28 mouse cellular contexts compared by ENCODE assay signal in the genomic region with DNA sequence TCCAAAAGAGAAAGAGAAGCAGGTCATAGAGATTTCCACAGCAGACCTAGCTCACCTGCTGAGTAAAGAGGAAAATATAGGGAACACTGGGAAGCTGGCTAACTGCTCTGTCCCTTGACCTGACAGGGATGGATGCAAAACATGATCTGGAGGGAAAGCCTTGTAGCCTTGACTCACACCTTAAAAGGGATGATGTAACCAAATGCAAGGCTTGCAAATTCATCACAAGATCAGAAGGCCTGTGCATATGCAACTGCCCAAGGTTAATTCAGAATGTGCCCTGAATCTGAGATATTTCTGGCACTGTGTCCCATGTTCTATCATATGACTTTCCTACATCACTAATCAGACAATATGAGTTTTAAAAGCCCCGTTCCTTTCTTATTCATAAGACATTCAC. TPM values are rescaled to one million over a fixed set of nuclear protein-coding genes. Genes with fewer than 3 reads are reported as not detected.
DNase-seq lines count a peak whose midpoint lies in the region; ATAC-seq and TF ChIP-seq lines count a peak whose summit lies in the region.
"Had no signal": no experiment of that assay in that cellular context is flagged by ENCODE, and none has a peak within 500 bp of the region (broad histone marks: within the 10 kb centered on the region; RNA-seq: fewer than 3 reads in every experiment).

No protein-coding gene starts in this region.

- TF ChIP-seq CTCF in CH12.LX (conservative IDR thresholded peaks at IDR 0.05 in 1 of 2, IDR thresholded peaks at IDR 0.05 in 1 of 2; ENCODE audit: low read depth in 2 of 2, low read length in 2 of 2), result no peak
- no peak for TF ChIP-seq CTCF in forebrain, postnatal 0 days (IDR thresholded peaks at IDR 0.05; ENCODE audit: low read depth)

- in situ Hi-C loops in CH12.LX (cut with MboI; ENCODE audit: low pct_ligation_motif_present, low pct_unique_long_range_greater_than_20kb, low sequenced_read_pairs), result no loop called here

- no peak overlapping the region for H3K4me3 ChIP-seq in CH12.LX (replicated peaks in 1 of 3; ENCODE audit: low read depth in 2 of 3, low read length in 2 of 3, poor library complexity in 1 of 3)
- H3K4me3 ChIP-seq in myocyte, result no peak overlapping the region
- H3K4me3 ChIP-seq in forebrain, postnatal 0 days (ENCODE audit: low read depth, low read length), result no peak overlapping the region
- H3K4me3 ChIP-seq: embryonic facial prominence, embryonic 13.5 days; embryonic facial prominence, embryonic 15.5 days; erythroblast, embryonic 14.5 days; forebrain, embryonic 10.5 days; forebrain, embryonic 13.5 days; forebrain, embryonic 15.5 days had no signal

- TF ChIP-seq POLR2A in CH12.LX (IDR thresholded peaks at IDR 0.05; ENCODE audit: low read depth, low read length), result no peak
- no peak for TF ChIP-seq POLR2A in myocyte (IDR thresholded peaks at IDR 0.05; ENCODE audit: insufficient read length, low read depth)

- intact Hi-C loops in heart, postnatal 10 days (cut with DNase I), result no loop called here

- peak; percentile 35 for DNase-seq in CH12.LX (ENCODE audit: extremely low read depth)
- DNase-seq in NIH3T3 (ENCODE audit: low read depth), result peak; percentile 34
- DNase-seq in forebrain, postnatal 0 days, result no peak
- no peak for DNase-seq in heart, postnatal 10 days
- DNase-seq in adrenal gland, postnatal 25 days, result no peak
- DNase-seq: adrenal gland, adult 2 months; adrenal gland, postnatal 10 days; adrenal gland, postnatal 36 days; B cell, adult 2 months; cerebellum, adult 11 months; cerebellum, adult 18-20 months; cerebellum, adult 8-10 months; cerebellum, adult 9-11 months; cerebellum, postnatal 14 days; cerebellum, postnatal 36 days; embryo, embryonic 11 days had no signal

- H3K27ac ChIP-seq in CH12.LX (ENCODE audit: insufficient read depth, low read depth), result no peak overlapping the region
- H3K27ac ChIP-seq in forebrain, postnatal 0 days (ENCODE audit: low read depth, low read length), result no peak overlapping the region
- H3K27ac ChIP-seq: embryonic facial prominence, embryonic 13.5 days; embryonic facial prominence, embryonic 15.5 days; forebrain, embryonic 10.5 days; forebrain, embryonic 13.5 days; forebrain, embryonic 15.5 days had no signal

- H3K36me3 ChIP-seq in CH12.LX (replicated peaks in 1 of 2; ENCODE audit: control insufficient read depth in 1 of 2, insufficient read depth in 1 of 2, low read length in 1 of 2) (no peaks in the 10 kb centered on the region), myocyte (ENCODE audit: control insufficient read depth, insufficient read depth) (no peaks in the 10 kb centered on the region)
- no peaks in the 10 kb centered on the region for H3K36me3 ChIP-seq in forebrain, postnatal 0 days (ENCODE audit: insufficient read depth)
- H3K36me3 ChIP-seq: embryonic facial prominence, embryonic 13.5 days; embryonic facial prominence, embryonic 15.5 days; forebrain, embryonic 10.5 days; forebrain, embryonic 15.5 days had no signal

- no peaks in the 10 kb centered on the region for H3K79me2 ChIP-seq in CH12.LX (replicated peaks; ENCODE audit: control insufficient read depth, extremely low read depth, insufficient read depth, poor library complexity, severe bottlenecking)
- H3K79me2 ChIP-seq in myocyte (ENCODE audit: control insufficient read depth, insufficient read depth), result no peaks in the 10 kb centered on the region

- 67% methylated on average over 1 of the region's 1 CpGs for WGBS in forebrain, postnatal 0 days

- H3K27me3 ChIP-seq in CH12.LX (replicated peaks) (no peaks in the 10 kb centered on the region), myocyte (ENCODE audit: control insufficient read depth, insufficient read depth, insufficient read length) (no peaks in the 10 kb centered on the region)
- H3K27me3 ChIP-seq in forebrain, postnatal 0 days (ENCODE audit: insufficient read depth, low read length), result no peaks in the 10 kb centered on the region
- H3K27me3 ChIP-seq: embryonic facial prominence, embryonic 13.5 days; embryonic facial prominence, embryonic 15.5 days; forebrain, embryonic 13.5 days; forebrain, embryonic 15.5 days had no signal

- no peak overlapping the region for H3K9ac ChIP-seq in CH12.LX (ENCODE audit: insufficient read depth, low read depth)
- no peak overlapping the region for H3K9ac ChIP-seq in forebrain, postnatal 0 days
- H3K9ac ChIP-seq: embryonic facial prominence, embryonic 13.5 days; embryonic facial prominence, embryonic 15.5 days; forebrain, embryonic 13.5 days; forebrain, embryonic 15.5 days had no signal

- no peak overlapping the region for H3K4me2 ChIP-seq in CH12.LX (ENCODE audit: insufficient read depth, low read depth, poor library complexity, severe bottlenecking)
- peak overlapping the region; percentile 13 for H3K4me2 ChIP-seq in myocyte (ENCODE audit: low read depth)
- no peak overlapping the region for H3K4me2 ChIP-seq in forebrain, postnatal 0 days (ENCODE audit: low read depth)
- H3K4me2 ChIP-seq: embryonic facial prominence, embryonic 13.5 days; embryonic facial prominence, embryonic 15.5 days; forebrain, embryonic 13.5 days; forebrain, embryonic 15.5 days had no signal

- ATAC-seq in forebrain, postnatal 0 days, result no peak
- ATAC-seq: CD4-positive, CD25-positive, alpha-beta regulatory T cell, adult 4 months; forebrain, embryonic 13.5 days; forebrain, embryonic 15.5 days had no signal

- H3K9me3 ChIP-seq in CH12.LX (replicated peaks; ENCODE audit: low read length), result no peaks in the 10 kb centered on the region
- no peaks in the 10 kb centered on the region for H3K9me3 ChIP-seq in forebrain, postnatal 0 days (ENCODE audit: low read length)
- H3K9me3 ChIP-seq: embryonic facial prominence, embryonic 13.5 days; embryonic facial prominence, embryonic 15.5 days; forebrain, embryonic 10.5 days; forebrain, embryonic 13.5 days; forebrain, embryonic 15.5 days had no signal

- peaks cover 9 to 20% of the 10 kb centered on the region in 2 experiments for H3K4me1 ChIP-seq in CH12.LX (ENCODE audit: control insufficient read depth in 1 of 2, insufficient read depth in 2 of 2)
- H3K4me1 ChIP-seq in forebrain, postnatal 0 days (ENCODE audit: insufficient read depth), result no peaks in the 10 kb centered on the region
- H3K4me1 ChIP-seq: embryonic facial prominence, embryonic 13.5 days; embryonic facial prominence, embryonic 15.5 days; forebrain, embryonic 10.5 days; forebrain, embryonic 13.5 days; forebrain, embryonic 15.5 days had no signal

- dilution Hi-C loops in CH12.LX (cut with MboI; ENCODE audit: extremely low pct_ligation_motif_present, extremely low pct_unique_long_range_greater_than_20kb, low sequenced_read_pairs), result no loop called here

- no peak overlapping the region for H3ac ChIP-seq in myocyte (ENCODE audit: control insufficient read depth, insufficient read length)

- no peak for TF ChIP-seq RAD21 in CH12.LX (IDR thresholded peaks at IDR 0.05; ENCODE audit: low read depth, low read length)

- TF ChIP-seq EP300 in CH12.LX (IDR thresholded peaks at IDR 0.05; ENCODE audit: low read length), result no peak

TF ChIP-seq in CH12.LX, 34 proteins besides CTCF, POLR2A, EP300 and RAD21:
- TF ChIP-seq BHLHE40 (IDR thresholded peaks at IDR 0.05; ENCODE audit: low read depth, low read length), result no peak

TF ChIP-seq in myocyte, 11 proteins besides CTCF, POLR2A, EP300 and RAD21:
- peak; percentile 96 for TF ChIP-seq CEBPB (IDR thresholded peaks at IDR 0.05; ENCODE audit: insufficient read depth, poor library complexity, severe bottlenecking)
- no peak for TF ChIP-seq MYOG (IDR thresholded peaks at IDR 0.05; ENCODE audit: control insufficient read depth in 1 of 3, insufficient read depth in 1 of 3, insufficient read length in 2 of 3, low read depth in 2 of 3)
- no peak for TF ChIP-seq USF1 (IDR thresholded peaks at IDR 0.05; ENCODE audit: low read depth)

RNA-seq across cellular contexts. Expression of gene Nlrp1a, which starts 10.8 kb away (rescaled TPM):
- total RNA-seq in CH12.LX (2012; rRNA removed) (0.29 and 0.34 TPM in 2 replicates), CH12.LX (2014; rRNA removed) (1.5 and 1.8 TPM in 2 replicates)
- polyA plus RNA-seq in CH12.LX (2012; ENCODE audit: insufficient read length, low read depth) (2.6 and 3.2 TPM in 2 replicates), myocyte (2012; fragmentation: generic; extraction: Trizol) (not detected)
- not detected in 2 replicates for total RNA-seq in forebrain, postnatal 0 days (2014; rRNA removed)
- 0.04 TPM in 1 of 2 replicates, not detected in the other for polyA plus RNA-seq in forebrain, postnatal 0 days (2015; fragmentation: Nextera tagmentation; extraction: Ambion mirVana)
- total RNA-seq in heart, postnatal 10 days (2021), result 1 to 10 TPM in 1 of 2 experiments, under 1 TPM in 1; 0.74 to 1.2 TPM
- 1.5 and 1.7 TPM in 2 replicates for total RNA-seq in adrenal gland, postnatal 25 days (2021)
- total RNA-seq: ES-E14, MEL had no signal
- polyA plus RNA-seq: adrenal gland, adult 2 months; brain, embryonic 14.5 days; embryonic facial prominence, embryonic 11.5 days; erythroblast, embryonic 14.5 days; forebrain, embryonic 10.5 days; forebrain, embryonic 13.5 days; forebrain, embryonic 15.5 days had no signal

Comparison
In these comparisons a context has a peak if more than half of its experiments do, and no peak if none do; other contexts are left out.
1. DNase-seq: peak in CH12.LX (single experiment) and NIH3T3 (single experiment); none in forebrain, postnatal 0 days (single experiment), heart, postnatal 10 days (0 of 2) and adrenal gland, postnatal 25 days (single experiment).